Mouse (Mus musculus) heart, postnatal 0 days (tissue): ENCODE measurements at regions not wholly inside any gene's neighbourhood (a gene's known extent, or its start where the extent isn't known, plus 50 kb on each side); places are given as distances from the start of the nearest gene placed in this dataset.

Source experiments
- CTCF ChIP-seq: IDR thresholded peaks from 2 replicates; pipeline ENCODE4 v1.5.1; 2016; ENCODE audit warnings: antibody characterized with exemption, control low read depth, low read depth
- EP300 ChIP-seq: IDR thresholded peaks from 2 replicates; pipeline ENCODE4 v1.6.1; 2016; ENCODE audit warnings: antibody characterized with exemption, low read depth

DNA sequence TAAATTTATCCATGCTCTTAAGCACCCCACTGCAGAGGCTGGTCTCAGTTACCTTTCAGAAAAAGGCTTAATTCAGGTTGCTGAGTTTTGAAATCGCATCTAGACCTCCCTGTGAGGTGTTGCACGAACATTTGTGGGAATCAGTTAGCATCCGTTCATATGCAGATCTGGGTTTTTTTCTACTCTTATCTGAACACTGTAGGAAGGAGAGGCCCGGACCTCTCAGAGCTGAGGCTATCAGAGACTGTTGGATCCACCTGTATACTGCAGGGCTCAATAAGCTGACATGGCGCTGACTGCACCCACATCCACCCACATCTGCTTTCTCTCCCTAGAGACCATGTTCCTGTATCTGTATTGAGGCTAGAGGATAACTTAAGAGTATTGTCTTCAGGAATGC is 1240.4 kb upstream of the A1bg start:
- TF ChIP-seq CTCF (no peak), EP300 (no peak)
